Mouse (Mus musculus): ENCODE results near the gene 6430571L13Rik.

DNA sequence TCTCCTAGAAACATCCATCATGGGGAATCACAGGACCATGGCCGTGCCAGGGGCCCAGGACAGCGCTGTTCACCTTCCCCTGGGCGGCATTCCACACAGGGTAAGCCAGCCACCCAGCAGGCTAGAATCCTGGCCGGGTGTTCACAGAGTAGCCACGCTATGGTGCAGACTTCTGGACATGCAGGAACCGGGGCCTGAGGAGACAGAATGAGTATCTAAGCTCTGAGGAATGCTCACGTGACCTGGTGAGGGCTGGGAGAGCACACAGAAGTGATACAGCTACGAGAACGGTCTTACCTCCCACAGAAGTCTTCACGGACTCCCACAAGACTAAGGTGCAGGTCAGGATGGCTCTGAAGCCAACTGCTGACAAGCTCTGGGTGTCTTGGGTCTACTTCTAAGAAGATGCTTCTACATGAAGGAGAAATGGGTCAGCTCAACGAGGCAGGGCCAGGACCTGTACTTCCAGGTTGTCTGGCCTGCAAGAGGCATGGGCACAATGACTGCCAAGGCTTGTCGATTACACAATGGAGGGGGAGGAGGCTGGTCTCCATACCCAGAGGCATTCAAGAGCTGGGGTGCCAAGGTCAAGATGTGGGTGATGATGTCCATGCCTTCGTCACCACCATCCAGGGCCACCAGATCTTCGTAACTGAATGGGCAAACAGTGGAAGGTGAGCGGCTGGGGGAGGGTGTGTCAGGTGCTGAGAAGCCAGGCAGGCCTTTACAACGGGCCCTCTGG lies 12.4 kb upstream of the 6430571L13Rik start:
- TF ChIP-seq CTCF (IDR thresholded peaks at IDR 0.05; ENCODE audit: low read depth, low read length) (no peak), POLR2A (IDR thresholded peaks at IDR 0.05; ENCODE audit: extremely low read depth, insufficient read depth, low read length) (no peak)

Measured in liver, adult 2 months (tissue).